Mouse (Mus musculus) kidney, adult 2 months (tissue): ENCODE data around the gene Rps3. TPM values are rescaled to one million over a fixed set of nuclear protein-coding genes. Genes with fewer than 3 reads are reported as not detected.

Experiments used
- DNase-seq: peaks from one replicate; pipeline ENCODE4 v3.0.0; 2021
- H3K27ac ChIP-seq: fragments of 200-500 bp; 2 replicates; pipeline ENCODE4 v1.5.1; 2012; ENCODE audit warnings: low read depth, low read length, control low read depth, inconsistent platforms; ENCODE audit not compliant: insufficient read depth
- H3K27me3 ChIP-seq: fragments of 200-500 bp; replicated peaks from 2 replicates; pipeline ENCODE4 v1.6.1; 2012; ENCODE audit warnings: mild to moderate bottlenecking, moderate library complexity, low read length, inconsistent platforms; ENCODE audit not compliant: control insufficient read depth, insufficient read depth
- H3K36me3 ChIP-seq: fragments of 200-500 bp; 2 replicates; pipeline ENCODE4 v1.6.1; 2012; ENCODE audit warnings: mild to moderate bottlenecking, moderate library complexity, low read length, inconsistent platforms; ENCODE audit not compliant: control insufficient read depth, insufficient read depth
- H3K4me1 ChIP-seq: fragments of 200-500 bp; 2 replicates; pipeline ENCODE4 v1.6.1; 2011; ENCODE audit warnings: low read length; ENCODE audit not compliant: control insufficient read depth, insufficient read depth
- H3K4me3 ChIP-seq: fragments of 200-500 bp; 2 replicates; pipeline ENCODE4 v1.5.1; 2011; ENCODE audit warnings: mild to moderate bottlenecking, low read depth, low read length, control low read depth; ENCODE audit not compliant: insufficient read depth
- CTCF ChIP-seq: fragments of 200-500 bp; conservative IDR thresholded peaks from 2 replicates; pipeline ENCODE4 v1.5.1; 2011; ENCODE audit warnings: low read depth, mild to moderate bottlenecking, control low read depth, low read length, moderate library complexity, mixed read lengths; ENCODE audit not compliant: insufficient read depth, insufficient read length
- POLR2A ChIP-seq: fragments of 200-500 bp; IDR thresholded peaks from one replicate; pipeline ENCODE4 v1.6.1; 2011; ENCODE audit warnings: low read depth, low read length, control low read depth
- WGBS: fragments of 180-500 bp; shearing (Covaris S2); methylation state at CpG from one replicate; pipeline ENCODE4 v1.1.7; 2018; 5-methylcytosine and 5-hydroxymethylcytosine counted together
- polyA plus RNA-seq: library from polyadenylated mRNA; depleted of rRNA; stranded (reverse); fragments of >200 nt; gene quantifications from 2 replicates; pipeline ENCODE4 v1.2.3, GENCODE M21; 2012

The Rps3 gene
- polyA plus RNA-seq, 1 experiment = 386 TPM

DNA sequence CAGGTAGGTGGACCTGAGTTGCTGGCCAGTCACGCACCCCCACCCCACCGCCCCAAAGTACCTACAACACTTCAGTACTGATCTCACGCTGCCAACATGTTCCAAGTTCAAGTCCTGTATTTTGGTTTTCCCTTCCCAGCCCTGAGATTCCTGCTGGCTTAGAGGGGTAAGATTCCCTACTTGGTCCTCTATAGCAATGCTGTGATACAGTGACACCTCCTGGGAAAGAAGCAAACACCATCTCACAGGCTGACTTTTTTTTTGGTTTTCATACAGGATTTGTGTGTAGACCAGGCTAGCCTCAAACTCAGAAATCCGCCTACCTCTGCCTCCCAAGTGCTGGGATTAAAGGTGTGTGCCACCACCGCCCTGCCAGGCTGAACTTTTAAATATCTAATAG is 6.3 kb downstream of the Rps3 start:
- Histone ChIP-seq H3K4me3 (no peak overlapping the region), H3K36me3 (peaks cover 7% of the 10 kb centered on the region; the same call in 1 of the 2 replicates), H3K27me3 (no peaks in the 10 kb centered on the region), H3K27ac (no peak overlapping the region), H3K4me1 (peaks cover 9% of the 10 kb centered on the region; the same call in 1 of the 2 replicates)
- 83% methylated on average over 5 of the region's 5 CpGs for WGBS
- TF ChIP-seq CTCF (no peak), POLR2A (no peak)
- DNase-seq = no peak

- DNase-seq = no peak
- peaks cover 5% of the 10 kb centered on the region; the same call in 1 of the 2 replicates for H3K36me3 ChIP-seq
- H3K27ac ChIP-seq = no peak overlapping the region
- no peak overlapping the region for H3K4me3 ChIP-seq
- TF ChIP-seq POLR2A (no peak), CTCF (no peak)
- no peaks in the 10 kb centered on the region for H3K27me3 ChIP-seq
- WGBS = 45% methylated on average over 3 of the region's 3 CpGs
- peaks cover 4% of the 10 kb centered on the region; the same call in 1 of the 2 replicates for H3K4me1 ChIP-seq
Observed at GRCm38 (mm10) chr7:99476558-99477114, 6.9 kb downstream of the Rps3 start.

- 83% methylated on average over 2 of the region's 2 CpGs for WGBS
Observed at GRCm38 (mm10) chr7:99475562-99475911, 8.0 kb downstream of the Rps3 start.

GRCm38 (mm10) chr7:99474836-99475561 is 8.5 kb downstream of the Rps3 start:
- no peak for TF ChIP-seq CTCF
- no peaks in the 10 kb centered on the region for H3K27me3 ChIP-seq

More at GRCm38 (mm10) chr7:99475562-99475911, 8.0 kb downstream of the Rps3 start:
- peaks cover 4% of the 10 kb centered on the region; the same call in 1 of the 2 replicates for H3K4me1 ChIP-seq
- no peaks in the 10 kb centered on the region for H3K27me3 ChIP-seq
- H3K4me3 ChIP-seq = no peak overlapping the region
- no peak for TF ChIP-seq POLR2A
- no peak for TF ChIP-seq CTCF
- no peak for DNase-seq
- peaks cover 5% of the 10 kb centered on the region; the same call in 1 of the 2 replicates for H3K36me3 ChIP-seq
- no peak overlapping the region for H3K27ac ChIP-seq

DNA sequence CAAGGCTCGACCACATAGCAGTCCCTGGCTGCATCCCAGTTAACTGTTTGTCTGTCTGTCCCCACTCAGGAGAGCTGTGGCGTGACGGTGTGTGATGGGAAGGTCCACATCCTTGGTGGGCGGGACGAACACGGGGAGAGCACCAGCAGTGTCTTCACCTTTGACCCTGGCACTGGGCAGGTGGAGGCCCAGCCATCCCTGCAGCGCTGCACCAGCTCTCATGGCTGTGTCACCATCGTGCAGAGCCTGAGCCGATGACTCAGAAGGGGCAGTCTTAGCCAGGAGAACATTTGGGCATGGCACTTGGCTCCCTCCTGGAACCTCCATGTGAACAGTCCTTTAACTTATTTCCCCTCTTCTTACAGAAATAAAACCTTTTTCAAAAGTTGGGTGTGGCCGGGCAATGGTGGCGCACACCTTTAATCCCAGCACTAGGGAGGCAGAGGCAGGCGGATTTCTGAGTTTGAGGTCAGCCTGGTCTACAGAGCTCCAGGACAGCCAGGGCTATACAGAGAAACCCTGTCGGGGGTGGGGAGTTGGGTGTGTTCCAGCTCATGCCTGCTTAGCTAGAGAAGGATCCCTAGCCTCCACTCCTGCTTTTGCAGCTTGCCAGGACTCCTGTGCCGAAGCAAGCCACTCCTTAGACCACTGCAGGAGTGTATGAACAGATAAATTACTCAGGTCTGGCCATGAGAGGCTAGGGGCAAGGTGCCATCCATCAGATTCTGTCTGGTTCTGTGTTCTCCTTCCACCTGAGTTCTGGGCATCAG is 9.7 kb downstream of the Rps3 start:
- Histone ChIP-seq H3K4me1 (peaks cover 4% of the 10 kb centered on the region; the same call in 1 of the 2 replicates), H3K27me3 (no peaks in the 10 kb centered on the region), H3K4me3 (no peak overlapping the region), H3K27ac (no peak overlapping the region), H3K36me3 (peaks cover 2% of the 10 kb centered on the region; the same call in 1 of the 2 replicates)
- TF ChIP-seq CTCF (no peak), POLR2A (no peak)
- no peak for DNase-seq
- 69% methylated on average over 14 of the region's 14 CpGs for WGBS

More at GRCm38 (mm10) chr7:99474836-99475561, 8.5 kb downstream of the Rps3 start:
- WGBS = 75% methylated on average over 12 of the region's 12 CpGs
- DNase-seq = no peak
- Histone ChIP-seq H3K36me3 (peaks cover 4% of the 10 kb centered on the region; the same call in 1 of the 2 replicates), H3K4me1 (peaks cover 4% of the 10 kb centered on the region; the same call in 1 of the 2 replicates), H3K27ac (no peak overlapping the region), H3K4me3 (no peak overlapping the region)

GRCm38 (mm10) chr7:99471578-99471977 is 12.0 kb downstream of the Rps3 start:
- Histone ChIP-seq H3K27me3 (no peaks in the 10 kb centered on the region), H3K27ac (no peak overlapping the region), H3K4me3 (no peak overlapping the region), H3K4me1 (no peaks in the 10 kb centered on the region), H3K36me3 (no peaks in the 10 kb centered on the region)
- 79% methylated on average over 18 of the region's 18 CpGs for WGBS
- DNase-seq = no peak
- no peak for TF ChIP-seq CTCF
- no peak for TF ChIP-seq POLR2A
